Mouse (Mus musculus): ENCODE results near the gene Igf1r.

DNA sequence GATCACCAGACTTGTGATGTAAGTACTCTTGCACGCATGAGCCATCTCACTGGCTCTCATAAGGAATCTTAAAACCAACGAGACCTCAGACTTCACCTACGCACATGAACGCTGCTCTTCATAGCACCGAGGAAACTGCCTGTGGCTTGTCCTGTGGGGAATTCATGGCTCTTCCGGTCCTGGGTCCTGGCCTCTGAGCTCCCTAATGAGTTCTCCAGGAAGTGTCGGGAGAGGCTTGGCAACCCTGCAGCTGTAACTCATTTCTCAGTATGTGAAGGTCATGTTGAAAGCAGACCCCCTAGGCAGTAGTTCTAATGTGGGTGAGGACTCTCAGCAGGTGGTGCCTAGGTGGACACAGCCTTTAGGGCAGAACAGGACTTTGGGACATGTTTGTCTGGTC lies 229.4 kb downstream of the Igf1r start:
- TF ChIP-seq POLR2A (IDR thresholded peaks at IDR 0.05; ENCODE audit: low read depth, low read length) (no peak), CTCF (IDR thresholded peaks at IDR 0.05; ENCODE audit: extremely low read depth, insufficient read length, insufficient replicate concordance, low read depth, low read length) (no peak)

Data from small intestine, adult 2 months (tissue).